Mouse (Mus musculus) erythroblast, embryonic 14.5 days (primary cell): ENCODE measurements around the gene Fancg.

Experiments
- GATA1 ChIP-seq: IDR thresholded peaks from 2 replicates; pipeline ENCODE4 v1.6.1; 2012; ENCODE audit warnings: low read length, inconsistent platforms, mixed read lengths
- TAL1 ChIP-seq: IDR thresholded peaks from 3 replicates; pipeline ENCODE4 v1.6.1; 2012; ENCODE audit warnings: low read length, inconsistent platforms, mixed read lengths

DNA sequence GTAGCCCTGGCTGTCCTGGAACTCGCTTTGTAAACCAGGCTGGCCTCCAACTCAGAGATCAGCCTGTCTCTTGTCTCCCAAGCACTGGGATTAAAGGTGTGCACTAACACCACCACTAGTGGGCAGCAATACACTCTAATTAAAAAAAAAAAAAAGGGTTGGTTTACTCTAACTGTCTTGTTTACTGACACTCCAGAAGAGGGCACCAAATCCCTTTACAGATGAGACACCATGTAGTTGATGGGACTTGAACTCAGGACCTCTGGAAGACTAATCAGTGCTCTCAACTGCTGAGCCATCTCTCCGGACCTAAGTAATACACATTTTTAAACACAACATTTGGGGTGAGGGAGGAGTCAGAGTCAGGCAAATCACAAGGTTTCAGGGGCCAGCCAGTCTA, 4.5 kb downstream of the Fancg start:
- TF ChIP-seq TAL1 (no peak), GATA1 (no peak)
